Mouse (Mus musculus) lung, embryonic 16.5 days (tissue): ENCODE measurements at regions not wholly inside any gene's neighbourhood (a gene's known extent, or its start where the extent isn't known, plus 50 kb on each side); places are given as distances from the start of the nearest gene placed in this dataset.

ENCODE experiments used
- ATAC-seq: fragments of 200-750 bp; cut with Nextera tagmentation; 2 replicates; pipeline ENCODE4 v1.8.0; 2017; ENCODE audit warnings: low read depth, mild to moderate bottlenecking, moderate library complexity
- H3K27ac ChIP-seq: fragments of 300-500 bp; sonication (generic); 2 replicates; pipeline ENCODE4 v1.5.1; 2014; ENCODE audit warnings: mild to moderate bottlenecking, control low read depth, low read length
- H3K27me3 ChIP-seq: fragments of 300-500 bp; sonication (generic); 2 replicates; pipeline ENCODE4 v1.6.1; 2014; ENCODE audit warnings: low read depth, low read length, mixed read lengths; ENCODE audit not compliant: control insufficient read depth, insufficient read depth
- H3K36me3 ChIP-seq: fragments of 300-500 bp; sonication (generic); 2 replicates; pipeline ENCODE4 v1.6.1; 2014; ENCODE audit warnings: low read length; ENCODE audit not compliant: control insufficient read depth, insufficient read depth
- H3K4me1 ChIP-seq: fragments of 300-500 bp; sonication (generic); replicated peaks from 2 replicates; pipeline ENCODE4 v1.6.1; 2014; ENCODE audit warnings: low read length, mixed read lengths; ENCODE audit not compliant: control insufficient read depth, insufficient read depth
- H3K4me2 ChIP-seq: fragments of 300-500 bp; sonication (generic); 2 replicates; pipeline ENCODE4 v1.6.1; 2014; ENCODE audit warnings: low read depth, low read length, control low read depth
- H3K4me3 ChIP-seq: fragments of 300-500 bp; sonication (generic); 2 replicates; pipeline ENCODE4 v1.5.1; 2014; ENCODE audit warnings: mild to moderate bottlenecking, low read length, control low read depth
- H3K9ac ChIP-seq: fragments of 300-500 bp; sonication (generic); 2 replicates; pipeline ENCODE4 v1.6.1; 2014; ENCODE audit warnings: low read length, control low read depth
- H3K9me3 ChIP-seq: fragments of 300-500 bp; sonication (generic); 2 replicates; pipeline ENCODE4 v1.6.1; 2016; ENCODE audit warnings: low read length; ENCODE audit not compliant: control insufficient read depth
- WGBS: fragments of 180-500 bp; shearing (Covaris S2); extraction: QIAGEN DNeasy Blood & Tissue Kit; methylation state at CpG from one replicate; pipeline ENCODE4 v1.1.7; 2014; 5-methylcytosine and 5-hydroxymethylcytosine counted together

- ATAC-seq, result no peak
- Histone ChIP-seq H3K4me1 (no peaks in the 10 kb centered on the region; the same call in 1 of the 2 replicates), H3K4me2 (no peak overlapping the region), H3K4me3 (no peak overlapping the region), H3K27ac (no peak overlapping the region), H3K27me3 (no peaks in the 10 kb centered on the region), H3K9me3 (no peaks in the 10 kb centered on the region), H3K36me3 (no peaks in the 10 kb centered on the region), H3K9ac (no peak overlapping the region)
- 82% methylated on average over 4 of the region's 4 CpGs for WGBS
Observed at GRCm38 (mm10) chr5:52092273-52092672, 98.0 kb downstream of the Dhx15 start.

GRCm38 (mm10) chr5:52088131-52088530, 102.2 kb downstream of the Dhx15 start:
- Histone ChIP-seq H3K4me3 (no peak overlapping the region), H3K9ac (no peak overlapping the region), H3K27ac (no peak overlapping the region), H3K4me1 (peaks cover 2% of the 10 kb centered on the region), H3K36me3 (no peaks in the 10 kb centered on the region), H3K9me3 (no peaks in the 10 kb centered on the region), H3K4me2 (no peak overlapping the region), H3K27me3 (no peaks in the 10 kb centered on the region)
- no peak for ATAC-seq
- 77% methylated on average over 10 of the region's 10 CpGs for WGBS

- Histone ChIP-seq H3K27me3 (no peaks in the 10 kb centered on the region), H3K9ac (no peak overlapping the region), H3K4me2 (no peak overlapping the region), H3K9me3 (no peaks in the 10 kb centered on the region), H3K4me1 (peaks cover 2% of the 10 kb centered on the region), H3K27ac (no peak overlapping the region), H3K36me3 (no peaks in the 10 kb centered on the region), H3K4me3 (no peak overlapping the region)
- peak; percentile 23; the same call in 1 of the 2 replicates for ATAC-seq
- 28% methylated on average over 7 of the region's 7 CpGs for WGBS
Observed at GRCm38 (mm10) chr5:52086766-52087429, 103.4 kb downstream of the Dhx15 start.

DNA sequence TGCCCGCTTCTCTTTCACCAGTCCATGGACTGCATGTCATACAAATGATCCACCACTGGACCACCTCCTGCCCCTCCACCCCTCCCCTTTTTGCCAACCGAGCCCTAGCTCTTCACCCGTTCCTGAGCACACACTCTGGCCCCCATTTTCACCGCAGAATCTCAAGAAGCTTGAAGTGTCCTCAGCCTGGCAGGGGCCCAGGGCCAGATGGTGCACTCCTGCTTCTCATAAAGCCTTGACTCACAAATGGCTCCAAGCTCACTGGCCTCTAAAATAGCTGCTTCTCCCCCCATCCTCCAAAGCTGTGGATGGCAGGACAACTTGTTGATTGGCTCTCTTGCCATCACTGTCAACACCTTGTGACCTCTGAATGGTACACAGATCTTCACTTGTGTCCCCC, 110.0 kb downstream of the Dhx15 start:
- no peaks in the 10 kb centered on the region for H3K36me3 ChIP-seq
- no peaks in the 10 kb centered on the region for H3K4me1 ChIP-seq
- peak; percentile 47; the same call in 1 of the 2 replicates for ATAC-seq
- no peaks in the 10 kb centered on the region for H3K9me3 ChIP-seq
- H3K27me3 ChIP-seq, result no peaks in the 10 kb centered on the region
- H3K27ac ChIP-seq, result no peak overlapping the region
- WGBS, result 47% methylated on average over 4 of the region's 4 CpGs
- H3K4me2 ChIP-seq, result no peak overlapping the region
- no peak overlapping the region for H3K4me3 ChIP-seq
- no peak overlapping the region for H3K9ac ChIP-seq

DNA sequence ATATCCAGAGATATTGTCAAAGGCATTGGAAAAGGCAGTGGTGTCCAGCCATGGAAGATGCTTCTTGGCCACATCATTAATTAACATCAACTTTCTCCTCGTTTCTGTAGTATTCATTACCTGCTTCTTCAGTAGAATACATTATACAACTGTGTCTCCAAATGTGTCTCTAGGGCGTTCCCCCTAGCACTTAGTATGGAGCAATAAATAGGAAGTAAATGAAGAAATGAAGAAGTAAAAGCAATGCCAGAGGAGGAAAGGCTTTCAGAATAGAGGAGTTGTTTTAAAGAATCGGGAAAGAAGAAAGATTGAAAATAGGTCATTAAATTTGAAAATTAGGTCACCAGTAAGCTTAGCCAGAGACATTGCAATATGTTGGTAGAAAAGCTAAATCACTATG, 112.6 kb downstream of the Dhx15 start:
- Histone ChIP-seq H3K4me2 (no peak overlapping the region), H3K4me3 (no peak overlapping the region), H3K9me3 (no peaks in the 10 kb centered on the region), H3K9ac (no peak overlapping the region), H3K27ac (no peak overlapping the region), H3K4me1 (no peaks in the 10 kb centered on the region), H3K27me3 (no peaks in the 10 kb centered on the region), H3K36me3 (no peaks in the 10 kb centered on the region)
- ATAC-seq, result no peak
- WGBS, result 79% methylated on average over 3 of the region's 3 CpGs

DNA sequence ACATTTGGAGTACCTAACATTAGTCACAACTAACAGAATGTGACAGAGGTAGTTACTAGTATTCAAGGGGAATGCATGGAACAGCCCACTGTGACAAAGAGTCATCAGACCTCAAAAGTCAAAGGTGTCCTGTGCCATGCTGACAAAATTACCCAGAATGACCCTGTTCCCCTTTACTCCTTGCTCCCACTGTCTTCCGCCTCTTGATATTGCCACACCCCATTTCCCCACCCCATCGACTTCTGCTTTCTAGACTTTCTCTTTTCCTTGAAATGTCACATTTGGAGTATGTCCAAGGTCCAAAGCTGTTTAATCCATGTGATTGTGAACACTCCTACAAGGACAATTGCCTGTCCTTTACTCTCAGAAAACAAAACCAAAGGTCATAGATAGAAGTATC, 115.2 kb downstream of the Dhx15 start:
- H3K4me1 ChIP-seq, result no peaks in the 10 kb centered on the region

DNA sequence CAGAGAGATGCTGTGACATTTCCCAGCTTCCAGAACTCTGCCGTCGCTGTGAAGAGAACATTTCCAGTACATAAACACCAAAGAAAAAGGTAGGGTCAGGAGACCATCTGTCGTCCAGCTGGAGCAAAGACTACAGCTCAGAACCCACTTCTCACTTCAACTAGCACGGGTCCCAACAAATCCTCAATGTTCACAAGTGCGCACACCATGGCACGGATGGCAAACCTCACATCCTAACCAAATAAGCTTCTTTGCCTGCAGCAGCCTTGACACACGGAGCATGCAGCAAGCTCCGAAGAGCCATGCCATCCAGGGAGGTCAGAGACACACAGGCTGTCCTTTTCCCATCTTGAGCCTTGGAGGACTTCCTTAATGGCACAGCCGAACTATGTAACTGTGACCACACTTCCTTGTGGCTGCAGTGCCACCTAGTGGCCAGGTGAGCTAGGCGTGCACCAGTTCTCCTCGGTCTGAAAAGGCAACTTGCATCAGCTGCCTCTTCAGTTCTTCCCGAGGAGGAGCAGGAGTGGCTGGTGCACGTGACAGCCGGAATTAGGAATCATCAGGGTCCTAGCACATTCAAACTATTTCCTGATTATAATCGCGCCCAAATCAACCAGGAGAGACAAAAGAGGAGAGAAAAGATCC, 125.4 kb downstream of the Dhx15 start:
- WGBS, result 28% methylated on average over 16 of the region's 16 CpGs
- H3K27me3 ChIP-seq, result no peaks in the 10 kb centered on the region

More for the DNA sequence above, 115.2 kb downstream of the Dhx15 start:
- Histone ChIP-seq H3K36me3 (no peaks in the 10 kb centered on the region), H3K27me3 (no peaks in the 10 kb centered on the region), H3K9me3 (no peaks in the 10 kb centered on the region), H3K27ac (no peak overlapping the region), H3K9ac (no peak overlapping the region), H3K4me3 (no peak overlapping the region), H3K4me2 (no peak overlapping the region)
- no peak for ATAC-seq
- 82% methylated on average over 2 of the region's 2 CpGs for WGBS

DNA sequence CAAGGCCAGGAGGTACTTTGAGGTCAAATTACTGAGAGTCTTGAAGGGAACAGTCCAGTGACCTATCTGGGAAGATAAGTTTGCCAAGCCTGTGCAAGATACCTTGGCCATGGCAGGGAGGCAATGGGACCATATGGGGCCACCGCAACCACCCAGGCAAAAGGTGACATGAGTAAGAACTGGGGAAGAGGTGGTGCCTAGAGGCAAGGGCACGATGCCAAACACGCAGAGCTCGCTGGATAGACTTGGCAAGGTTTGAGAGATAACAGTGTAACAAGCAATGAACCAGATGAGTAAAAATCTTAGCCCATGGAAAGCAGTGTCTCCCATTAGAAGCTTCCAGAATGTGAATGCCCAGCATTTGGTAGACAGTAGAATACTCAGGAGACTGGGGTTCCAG, 128.1 kb downstream of the Dhx15 start:
- no peak overlapping the region for H3K4me2 ChIP-seq
- no peak overlapping the region for H3K4me3 ChIP-seq
- H3K27me3 ChIP-seq, result no peaks in the 10 kb centered on the region
- no peaks in the 10 kb centered on the region for H3K9me3 ChIP-seq
- WGBS, result 65% methylated on average over 4 of the region's 4 CpGs
- no peak for ATAC-seq
- H3K9ac ChIP-seq, result no peak overlapping the region
- no peaks in the 10 kb centered on the region for H3K4me1 ChIP-seq
- H3K27ac ChIP-seq, result no peak overlapping the region
- no peaks in the 10 kb centered on the region for H3K36me3 ChIP-seq

More for the DNA sequence above, 125.4 kb downstream of the Dhx15 start:
- ATAC-seq, result peak; percentile 69; the same call in 1 of the 2 replicates
- Histone ChIP-seq H3K27ac (no peak overlapping the region), H3K9me3 (no peaks in the 10 kb centered on the region), H3K36me3 (no peaks in the 10 kb centered on the region), H3K4me1 (no peaks in the 10 kb centered on the region), H3K4me3 (no peak overlapping the region), H3K4me2 (no peak overlapping the region), H3K9ac (no peak overlapping the region)

DNA sequence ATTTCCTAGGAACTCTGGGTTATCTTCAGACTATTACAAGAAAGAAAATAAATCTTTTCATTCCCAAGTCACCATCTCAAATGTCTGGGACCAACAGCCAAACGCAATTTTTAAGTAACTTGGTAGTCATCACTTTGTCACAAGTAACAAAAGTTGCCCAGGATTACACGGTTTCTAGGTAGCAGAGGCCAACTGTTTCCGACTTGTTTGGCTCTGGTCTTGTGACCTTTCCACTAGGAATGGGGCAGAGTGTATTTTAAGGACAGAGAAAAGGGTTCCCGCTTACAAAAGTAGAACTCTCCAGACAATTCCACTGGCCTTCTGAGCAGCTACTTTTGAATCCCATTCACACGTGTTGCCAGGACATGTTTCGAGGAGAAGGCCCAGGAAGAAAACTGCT, 129.1 kb downstream of the Dhx15 start:
- ATAC-seq, result no peak
- Histone ChIP-seq H3K9me3 (no peaks in the 10 kb centered on the region), H3K27me3 (no peaks in the 10 kb centered on the region), H3K4me1 (no peaks in the 10 kb centered on the region), H3K36me3 (no peaks in the 10 kb centered on the region), H3K27ac (no peak overlapping the region), H3K9ac (no peak overlapping the region), H3K4me2 (no peak overlapping the region), H3K4me3 (no peak overlapping the region)
- 81% methylated on average over 6 of the region's 6 CpGs for WGBS
